Mouse (Mus musculus) erythroblast, embryonic 14.5 days (primary cell): Measurements from ENCODE around the gene Khdc1c.

Source experiments
- GATA1 ChIP-seq: IDR thresholded peaks from 2 replicates; pipeline ENCODE4 v1.6.1; 2012; ENCODE audit warnings: low read length, inconsistent platforms, mixed read lengths
- TAL1 ChIP-seq: IDR thresholded peaks from 3 replicates; pipeline ENCODE4 v1.6.1; 2012; ENCODE audit warnings: low read length, inconsistent platforms, mixed read lengths

DNA sequence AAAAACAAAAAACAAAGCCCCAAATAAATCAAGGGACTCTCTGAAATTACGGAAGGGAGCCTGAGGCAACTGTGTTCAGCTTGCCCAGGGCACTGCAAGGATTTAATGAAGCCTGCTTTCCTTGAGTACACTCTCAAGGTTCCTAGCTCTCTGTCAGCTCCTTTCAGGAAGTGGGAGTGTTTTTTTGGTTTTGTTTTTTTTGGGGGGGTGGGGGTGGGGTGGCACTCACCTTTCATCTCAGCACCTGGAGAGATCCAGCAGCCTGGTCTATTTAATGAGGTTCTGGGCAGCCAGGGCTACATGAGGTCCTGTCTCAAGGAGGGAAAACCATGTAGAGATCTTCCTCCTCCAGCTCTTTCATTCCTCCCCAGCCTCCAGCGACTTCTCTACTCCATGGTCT is 18.8 kb upstream of the Khdc1c start, which contains the start of gene Khdc1a:
- TF ChIP-seq GATA1 (no peak), TAL1 (no peak)
